Mouse (Mus musculus) thymus, adult 18-20 months (tissue): ENCODE results near the gene Lrp2bp.

ENCODE experiments used
- DNase-seq, 2 experiments: peaks; one replicate each; pipeline ENCODE4 v3.0.0; 2022; ENCODE audit warnings: mixed read lengths in 2 of 2

The Lrp2bp gene

GRCm38 (mm10) chr8:45999138-45999783 is at the start of gene Lrp2bp:
Gene Lrp2bp (plus strand): TSS chr8:45999303.
- peak; percentile 28 for DNase-seq

- no peak for DNase-seq
Observed at GRCm38 (mm10) chr8:45950622-45951021, 48.5 kb upstream of the Lrp2bp start.

- no peak for DNase-seq
Observed at GRCm38 (mm10) chr8:45970894-45971293, 28.2 kb upstream of the Lrp2bp start.

GRCm38 (mm10) chr8:45973988-45974505 is 25.1 kb upstream of the Lrp2bp start:
- no peak for DNase-seq

GRCm38 (mm10) chr8:45975126-45975836 is 23.8 kb upstream of the Lrp2bp start, which contains the start of the genes 1700029J07Rik and Ufsp2:
Gene 1700029J07Rik (minus strand): TSS chr8:45975252.
Gene Ufsp2 (plus strand): TSS chr8:45975528.
- peak; percentile 95 to 96 for DNase-seq

- DNase-seq = no peak
Observed at GRCm38 (mm10) chr8:45975837-45976468, 23.1 kb upstream of the Lrp2bp start.

- no peak for DNase-seq
Observed at GRCm38 (mm10) chr8:45986665-45987064, 12.4 kb upstream of the Lrp2bp start.

GRCm38 (mm10) chr8:45988189-45988588 is 10.9 kb upstream of the Lrp2bp start:
- DNase-seq = no peak

GRCm38 (mm10) chr8:45990631-45991310 is 8.3 kb upstream of the Lrp2bp start:
- DNase-seq = no peak

GRCm38 (mm10) chr8:45994111-45994510 is 5.0 kb upstream of the Lrp2bp start:
- DNase-seq = no peak

- no peak for DNase-seq
Observed at GRCm38 (mm10) chr8:45995576-45995975, 3.5 kb upstream of the Lrp2bp start.

- DNase-seq = no peak
Observed at GRCm38 (mm10) chr8:45998228-45998627, 875 bp upstream of the Lrp2bp start.

GRCm38 (mm10) chr8:45999784-46000705 is 942 bp downstream of the Lrp2bp start:
- peak; percentile 99 for DNase-seq

- no peak for DNase-seq
Observed at GRCm38 (mm10) chr8:46005596-46005995, 6.5 kb downstream of the Lrp2bp start, which contains the start of gene Ankrd37. Gene Ankrd37 (minus strand): TSS chr8:46005707.

GRCm38 (mm10) chr8:46007050-46007672 is 8.1 kb downstream of the Lrp2bp start:
- DNase-seq = no peak

GRCm38 (mm10) chr8:46010306-46010705 is 11.2 kb downstream of the Lrp2bp start:
- DNase-seq = no peak

- DNase-seq = no peak
Observed at GRCm38 (mm10) chr8:46010746-46011680, 11.9 kb downstream of the Lrp2bp start.

GRCm38 (mm10) chr8:46022203-46022602 is 23.1 kb downstream of the Lrp2bp start:
- no peak for DNase-seq

GRCm38 (mm10) chr8:46022758-46023157 is 23.7 kb downstream of the Lrp2bp start:
- no peak for DNase-seq

- no peak for DNase-seq
Observed at GRCm38 (mm10) chr8:46024392-46024791, 25.3 kb downstream of the Lrp2bp start.
